Mouse (Mus musculus) liver, embryonic 11.5 days (tissue): ENCODE data around the gene Glb1l. TPM values are rescaled to one million over a fixed set of nuclear protein-coding genes. Genes with fewer than 3 reads are reported as not detected.

Source experiments
- ATAC-seq: fragments of 200-750 bp; cut with Nextera tagmentation; replicated peaks from 2 replicates; pipeline ENCODE4 v1.8.0; 2017; ENCODE audit warnings: moderate number of reproducible peaks, mild to moderate bottlenecking, moderate TSS enrichment, moderate library complexity; ENCODE audit not compliant: low FRiP score
- DNase-seq: peaks from one replicate; pipeline ENCODE4 v3.0.0-alpha.2; 2017; ENCODE audit warnings: low spot score
- H3K27ac ChIP-seq: fragments of 300-500 bp; sonication (generic); 2 replicates; pipeline ENCODE4 v1.5.1; 2014; ENCODE audit warnings: mild to moderate bottlenecking, low read depth, low read length, control low read depth
- H3K27me3 ChIP-seq: fragments of 300-500 bp; sonication (generic); replicated peaks from 2 replicates; pipeline ENCODE4 v1.6.1; 2014; ENCODE audit warnings: low read length, mixed read lengths; ENCODE audit not compliant: control insufficient read depth, insufficient read depth
- H3K36me3 ChIP-seq: fragments of 300-500 bp; sonication (generic); 2 replicates; pipeline ENCODE4 v1.6.1; 2014; ENCODE audit warnings: mild to moderate bottlenecking, low read length, moderate library complexity, mixed read lengths; ENCODE audit not compliant: control insufficient read depth, insufficient read depth
- H3K4me1 ChIP-seq: fragments of 300-500 bp; sonication (generic); replicated peaks from 2 replicates; pipeline ENCODE4 v1.6.1; 2014; ENCODE audit warnings: low read length, mixed read lengths; ENCODE audit not compliant: control insufficient read depth, insufficient read depth
- H3K4me2 ChIP-seq: fragments of 300-500 bp; sonication (generic); 2 replicates; pipeline ENCODE4 v1.6.1; 2014; ENCODE audit warnings: mild to moderate bottlenecking, control low read depth, moderate library complexity
- H3K4me3 ChIP-seq: fragments of 300-500 bp; sonication (generic); 2 replicates; pipeline ENCODE4 v1.5.1; 2014; ENCODE audit warnings: low read depth, low read length, control low read depth
- H3K9ac ChIP-seq: fragments of 300-500 bp; sonication (generic); 2 replicates; pipeline ENCODE4 v1.6.1; 2014; ENCODE audit warnings: low read depth, low read length, control low read depth
- H3K9me3 ChIP-seq: fragments of 300-500 bp; sonication (generic); 2 replicates; pipeline ENCODE4 v1.6.1; 2016; ENCODE audit warnings: low read length, inconsistent platforms, mixed read lengths; ENCODE audit not compliant: control insufficient read depth
- WGBS: fragments of 180-500 bp; shearing (Covaris S2); extraction: QIAGEN DNeasy Blood & Tissue Kit; methylation state at CpG from one replicate; pipeline ENCODE4 v1.1.7; 2014; 5-methylcytosine and 5-hydroxymethylcytosine counted together
- polyA plus RNA-seq: library from polyadenylated mRNA; unstranded; fragments of >200 nt; fragmentation: Nextera tagmentation; extraction: Ambion mirVana; gene quantifications from 2 replicates; pipeline ENCODE4 v1.2.1, GENCODE M21; 2014

Glb1l gene
- polyA plus RNA-seq, 1 experiment from 2014 or later = 9.1 TPM

DNA sequence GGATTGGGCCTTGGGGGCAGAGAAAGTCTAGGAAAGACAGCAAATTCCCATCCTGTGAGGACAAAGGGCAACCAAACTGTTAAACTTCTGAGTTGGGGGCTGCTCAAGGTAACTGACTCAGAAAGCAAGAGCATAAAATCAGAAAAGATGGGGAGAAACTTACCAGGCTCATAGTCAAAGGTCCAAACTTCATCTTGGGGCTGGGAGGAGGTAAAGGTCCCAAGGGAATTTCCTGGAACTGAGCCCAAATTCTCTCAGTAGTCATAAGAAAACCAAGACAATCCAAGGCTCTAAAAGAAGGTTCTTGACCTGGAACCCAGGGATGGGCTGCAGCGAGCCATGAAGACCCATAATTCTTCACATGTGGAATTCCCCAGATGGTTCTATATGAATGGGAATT is 9.4 kb downstream of the Glb1l start:
- no peaks in the 10 kb centered on the region for H3K4me1 ChIP-seq
- ATAC-seq (no peak), DNase-seq (no peak)
- no peaks in the 10 kb centered on the region for H3K27me3 ChIP-seq
- H3K4me2 ChIP-seq = no peak overlapping the region
- H3K36me3 ChIP-seq = peaks cover 20% of the 10 kb centered on the region
- WGBS = 87% methylated on average over 1 of the region's 1 CpGs
- H3K4me3 ChIP-seq = no peak overlapping the region
- H3K9me3 ChIP-seq = no peaks in the 10 kb centered on the region
- no peak overlapping the region for H3K9ac ChIP-seq
- no peak overlapping the region for H3K27ac ChIP-seq

- H3K4me2 ChIP-seq = peak overlapping the region; percentile 78
- ATAC-seq = peak; percentile 46; the same call in 1 of the 2 replicates
- peaks cover 14% of the 10 kb centered on the region; the same call in 1 of the 2 replicates for H3K4me1 ChIP-seq
- peak overlapping the region; percentile 78 for H3K4me3 ChIP-seq
- no peaks in the 10 kb centered on the region for H3K9me3 ChIP-seq
- H3K36me3 ChIP-seq = peaks cover 18% of the 10 kb centered on the region
- H3K27ac ChIP-seq = peak overlapping the region; percentile 92
- WGBS = under 1% methylated on average over 19 of the region's 19 CpGs
- DNase-seq = no peak
- no peaks in the 10 kb centered on the region for H3K27me3 ChIP-seq
- H3K9ac ChIP-seq = peak overlapping the region; percentile 82
These were observed 18.2 kb downstream of the Glb1l start for GRCm38 (mm10) chr1:75192452-75192851.

DNA sequence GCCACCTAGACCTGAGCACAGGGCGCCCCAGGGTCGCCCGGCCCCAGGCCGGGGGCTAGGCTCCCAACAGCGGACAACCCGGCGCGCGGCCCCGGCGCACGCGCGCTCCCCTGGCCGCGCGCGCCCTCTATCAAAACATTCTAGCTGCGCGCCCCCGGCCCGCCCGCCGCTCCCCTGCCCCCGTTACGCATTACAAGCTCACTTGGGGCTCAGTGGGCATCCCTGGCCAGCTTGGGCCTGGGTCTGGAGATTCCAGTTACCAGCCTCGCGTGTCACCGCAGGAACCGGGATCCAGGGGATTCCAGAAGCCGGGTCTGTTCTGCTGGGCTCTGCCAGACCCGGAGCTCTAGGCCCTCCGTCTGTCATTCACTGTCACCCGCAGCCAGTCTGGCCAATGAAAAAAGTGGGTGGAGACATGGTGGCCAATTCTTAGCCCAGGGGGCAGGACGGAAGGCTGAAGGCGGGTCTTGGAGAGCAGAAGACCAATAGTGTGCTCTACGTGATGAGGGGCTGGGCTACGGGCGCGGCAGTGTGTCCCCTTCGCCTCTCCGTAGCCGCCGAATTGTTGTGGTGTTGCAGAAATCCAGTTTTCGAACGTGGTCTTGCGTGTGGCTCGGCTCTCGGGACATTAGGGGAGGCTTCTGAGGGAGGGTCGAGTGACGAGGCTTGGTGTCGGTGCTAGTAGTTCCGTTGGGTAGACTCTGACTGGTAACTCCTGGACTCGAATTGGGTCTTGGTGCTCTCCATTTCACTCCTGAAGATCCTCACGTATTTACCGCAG is 18.8 kb downstream of the Glb1l start, which contains the start of the genes Ankzf1 and Atg9a:
Gene Ankzf1 (plus strand): TSS at position 530 of the 781 bp plus-strand sequence.
Gene Atg9a (minus strand): TSS at position 575 of the 781 bp plus-strand sequence.
- Histone ChIP-seq H3K4me2 (peak within 1 kb of the TSS; percentile 78), H3K27ac (peak within 1 kb of the TSS; percentile 92), H3K9ac (peak within 1 kb of the TSS; percentile 82), H3K4me3 (peak within 1 kb of the TSS; percentile 78), H3K36me3 (peaks cover 16% of the 10 kb centered on the region), H3K4me1 (peaks cover 14% of the 10 kb centered on the region; the same call in 1 of the 2 replicates), H3K9me3 (no peaks in the 10 kb centered on the region), H3K27me3 (no peaks in the 10 kb centered on the region)
- DNase-seq (peak; percentile 93), ATAC-seq (peak; percentile 99)
- WGBS = 1% methylated on average over 56 of the region's 56 CpGs

- H3K9ac ChIP-seq = peak overlapping the region; percentile 78
- peaks cover 14% of the 10 kb centered on the region; the same call in 1 of the 2 replicates for H3K4me1 ChIP-seq
- peak overlapping the region; percentile 78 for H3K4me2 ChIP-seq
- ATAC-seq = no peak
- H3K9me3 ChIP-seq = no peaks in the 10 kb centered on the region
- no peaks in the 10 kb centered on the region for H3K27me3 ChIP-seq
- H3K36me3 ChIP-seq = peaks cover 18% of the 10 kb centered on the region
- 43% methylated on average over 5 of the region's 5 CpGs for whole genome bisulfite sequencing
- H3K27ac ChIP-seq = 0 out of 2 replicates have a peak overlapping the region, but pooled peaks have one; percentile 92
- peak overlapping the region; percentile 78 for H3K4me3 ChIP-seq
- no peak for DNase-seq
These were observed 19.4 kb downstream of the Glb1l start for GRCm38 (mm10) chr1:75191258-75191621.

DNA sequence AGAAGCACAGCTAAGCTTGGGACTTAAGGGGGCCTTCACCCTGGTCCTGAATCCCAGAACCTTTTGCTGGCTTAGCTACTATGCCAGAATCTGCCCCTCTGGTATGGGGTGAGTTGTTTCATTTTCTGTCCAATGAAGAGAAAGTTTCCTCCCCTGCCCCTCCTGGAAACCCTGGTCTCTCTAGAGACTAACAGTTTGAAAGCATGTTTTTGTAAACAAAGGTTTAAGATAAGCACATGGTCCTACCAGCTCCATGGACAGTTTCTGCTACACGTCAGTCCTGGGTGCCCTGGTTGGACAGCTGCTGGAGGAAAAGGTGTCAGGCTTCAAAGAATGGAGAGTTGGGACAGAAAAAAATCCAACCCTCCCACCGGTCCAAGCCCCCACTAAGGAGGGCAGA is 20.0 kb downstream of the Glb1l start:
- 33% methylated on average over 2 of the region's 2 CpGs for WGBS
- H3K4me3 ChIP-seq = peak overlapping the region; percentile 78
- ATAC-seq = no peak
- H3K27me3 ChIP-seq = no peaks in the 10 kb centered on the region
- peaks cover 18% of the 10 kb centered on the region for H3K36me3 ChIP-seq
- H3K9me3 ChIP-seq = no peaks in the 10 kb centered on the region
- H3K27ac ChIP-seq = no peak overlapping the region
- peak overlapping the region; percentile 78 for H3K4me2 ChIP-seq
- peak overlapping the region; percentile 78 for H3K9ac ChIP-seq
- DNase-seq = no peak
- peaks cover 14% of the 10 kb centered on the region; the same call in 1 of the 2 replicates for H3K4me1 ChIP-seq

GRCm38 (mm10) chr1:75187914-75188483 is 22.6 kb downstream of the Glb1l start:
- no peak overlapping the region for H3K9ac ChIP-seq
- no peak overlapping the region for H3K4me3 ChIP-seq
- H3K27me3 ChIP-seq = no peaks in the 10 kb centered on the region
- 49% methylated on average over 2 of the region's 2 CpGs for WGBS
- no peak overlapping the region for H3K4me2 ChIP-seq
- DNase-seq (no peak), ATAC-seq (no peak)
- H3K36me3 ChIP-seq = peaks cover 22% of the 10 kb centered on the region
- no peaks in the 10 kb centered on the region for H3K9me3 ChIP-seq
- H3K4me1 ChIP-seq = peaks cover 10% of the 10 kb centered on the region; the same call in 1 of the 2 replicates
- no peak overlapping the region for H3K27ac ChIP-seq

- no peak overlapping the region for H3K27ac ChIP-seq
- no peak overlapping the region for H3K4me3 ChIP-seq
- no peaks in the 10 kb centered on the region for H3K27me3 ChIP-seq
- H3K9ac ChIP-seq = no peak overlapping the region
- H3K4me1 ChIP-seq = peaks cover 9% of the 10 kb centered on the region; the same call in 1 of the 2 replicates
- peaks cover 31% of the 10 kb centered on the region for H3K36me3 ChIP-seq
- no peak for DNase-seq
- H3K4me2 ChIP-seq = no peak overlapping the region
- H3K9me3 ChIP-seq = no peaks in the 10 kb centered on the region
- no peak for ATAC-seq
These were observed 23.5 kb downstream of the Glb1l start for GRCm38 (mm10) chr1:75187126-75187525.

GRCm38 (mm10) chr1:75185495-75185894 is 25.1 kb downstream of the Glb1l start:
- 89% methylated on average over 11 of the region's 11 CpGs for WGBS
- Histone ChIP-seq H3K27ac (no peak overlapping the region), H3K9ac (no peak overlapping the region), H3K4me3 (no peak overlapping the region), H3K9me3 (no peaks in the 10 kb centered on the region), H3K4me2 (no peak overlapping the region), H3K36me3 (peaks cover 31% of the 10 kb centered on the region), H3K4me1 (peaks cover 9% of the 10 kb centered on the region), H3K27me3 (no peaks in the 10 kb centered on the region)
- no peak for DNase-seq
- ATAC-seq = no peak
